Mouse (Mus musculus) macrophage (primary cell): Measurements from ENCODE around the gene E2f6. TPM values are rescaled to one million over a fixed set of nuclear protein-coding genes. Genes with fewer than 3 reads are reported as not detected.

Experiments used
- H3K27ac ChIP-seq: fragments of 350-480 bp; formaldehyde crosslinking; 2 replicates; pipeline ENCODE4 v1.9.0; 2021
- H3K36me3 ChIP-seq: fragments of 350-480 bp; formaldehyde crosslinking; 2 replicates; pipeline ENCODE4 v1.9.0; 2021; ENCODE audit errors: inconsistent target
- H3K4me3 ChIP-seq: fragments of 350-480 bp; formaldehyde crosslinking; 2 replicates; pipeline ENCODE4 v1.9.0; 2021; ENCODE audit errors: inconsistent target
- H3K79me2 ChIP-seq: fragments of 350-480 bp; formaldehyde crosslinking; 2 replicates; pipeline ENCODE4 v1.9.0; 2021; ENCODE audit errors: inconsistent target
- WGBS: methylation state at CpG from one replicate; pipeline ENCODE4 v1.1.7; 2026; ENCODE audit warnings: inconsistent platforms; ENCODE audit not compliant: missing documents; 5-methylcytosine and 5-hydroxymethylcytosine counted together
- polyA plus RNA-seq: library from polyadenylated mRNA; stranded (reverse); fragments of 250-400 nt; gene quantifications from 3 replicates; pipeline ENCODE4 v1.2.4, GENCODE M21; 2018; ENCODE audit warnings: inconsistent platforms

Gene E2f6
- polyA plus RNA-seq, 1 experiment from 2014 or later = 14.9 TPM

GRCm38 (mm10) chr12:16869091-16869778, 58.5 kb downstream of the E2f6 start:
- no peak overlapping the region for H3K27ac ChIP-seq
- WGBS = 88% methylated on average over 8 of the region's 8 CpGs
- H3K4me3 ChIP-seq = no peak overlapping the region
- no peaks in the 10 kb centered on the region for H3K79me2 ChIP-seq
- no peaks in the 10 kb centered on the region for H3K36me3 ChIP-seq

DNA sequence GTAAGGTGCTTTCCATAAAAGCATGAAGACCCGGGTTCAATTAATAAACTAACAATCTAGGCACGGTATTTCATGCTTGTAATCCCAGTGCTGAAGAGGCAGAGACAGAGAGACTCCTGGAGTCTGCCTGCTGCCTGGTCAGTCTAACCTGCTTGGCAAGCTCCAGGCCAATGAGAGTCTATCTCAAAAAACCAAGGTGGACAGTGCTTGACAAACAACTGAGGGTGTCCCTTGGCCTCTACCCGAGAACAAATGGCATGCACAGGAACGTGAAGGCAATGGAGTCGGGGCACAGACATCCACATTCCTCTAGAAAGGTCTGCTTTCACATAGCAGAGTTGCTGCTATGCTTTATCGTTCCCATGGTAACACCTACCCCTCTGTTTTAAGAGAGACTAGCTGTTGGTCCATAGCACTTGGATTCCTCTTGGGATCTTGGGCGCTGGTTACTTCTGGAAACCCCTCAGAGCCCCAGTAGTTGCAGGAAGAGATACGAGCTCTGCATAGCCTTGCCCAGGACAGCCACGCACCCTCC, 59.2 kb downstream of the E2f6 start:
- WGBS = 72% methylated on average over 9 of the region's 9 CpGs
- H3K79me2 ChIP-seq = no peaks in the 10 kb centered on the region
- no peak overlapping the region for H3K27ac ChIP-seq
- no peak overlapping the region for H3K4me3 ChIP-seq
- no peaks in the 10 kb centered on the region for H3K36me3 ChIP-seq

DNA sequence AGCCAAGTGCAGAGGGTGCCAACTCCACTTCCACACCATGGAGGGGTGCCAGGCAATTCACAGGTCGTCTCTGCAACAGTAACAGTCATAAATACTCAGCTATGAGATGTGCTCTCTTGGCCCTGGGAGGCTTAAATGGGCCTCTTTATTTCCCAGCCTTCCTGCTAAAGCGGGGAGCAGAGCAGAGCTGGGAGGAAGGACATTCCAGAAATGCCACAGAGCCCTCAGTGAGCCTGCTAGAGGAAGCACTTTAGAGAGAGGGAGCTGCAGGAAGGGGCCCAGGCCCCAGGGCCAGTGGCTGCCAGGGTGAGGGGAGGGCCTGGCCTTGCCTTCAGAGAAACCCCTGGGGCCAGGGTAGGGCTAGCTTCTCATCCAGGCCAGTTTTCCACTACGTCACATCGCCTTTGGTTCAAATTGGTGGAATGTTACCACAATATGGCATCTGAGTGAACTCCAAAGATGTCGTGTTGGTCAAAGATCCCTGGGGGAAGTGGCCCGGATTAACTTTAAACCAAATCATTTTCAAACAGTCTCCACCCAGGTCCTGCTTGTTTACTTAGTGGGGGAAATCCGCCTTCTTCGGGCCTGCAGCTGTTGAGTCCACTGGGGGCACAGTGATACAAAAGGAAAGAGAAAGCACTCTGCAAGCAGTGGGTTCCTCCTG, 59.8 kb downstream of the E2f6 start:
- WGBS = 57% methylated on average over 8 of the region's 8 CpGs
- Histone ChIP-seq H3K79me2 (no peaks in the 10 kb centered on the region), H3K4me3 (no peak overlapping the region), H3K27ac (no peak overlapping the region), H3K36me3 (no peaks in the 10 kb centered on the region)

- no peak overlapping the region for H3K4me3 ChIP-seq
- 100% methylated on average over 1 of the region's 1 CpGs for WGBS
Measured at GRCm38 (mm10) chr12:16872006-16872405, 61.2 kb downstream of the E2f6 start.

DNA sequence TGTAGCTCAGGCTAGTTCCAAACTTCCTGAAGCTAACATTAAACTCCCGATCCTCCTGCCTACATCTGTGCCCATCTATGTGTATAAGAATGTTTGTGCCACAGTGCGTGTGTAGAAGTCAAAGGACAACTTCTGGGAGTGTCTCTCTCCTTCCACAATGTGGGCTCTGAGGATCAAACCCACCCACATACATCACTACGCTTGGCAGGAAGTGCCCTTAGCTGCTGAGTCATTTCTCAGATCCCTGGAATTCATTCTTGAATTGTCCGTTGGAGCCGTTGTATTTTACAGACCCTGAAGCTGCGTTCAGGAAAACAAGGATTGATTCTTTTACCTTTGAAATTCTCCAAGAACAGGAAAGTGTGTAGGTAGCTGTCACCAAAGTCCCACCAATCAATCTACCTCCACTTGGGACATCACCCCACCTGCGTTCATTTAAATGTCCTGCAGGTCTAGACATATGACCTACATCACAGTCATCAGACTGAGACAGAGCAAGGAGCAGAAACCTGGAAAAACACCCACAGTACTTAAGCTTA, 62.2 kb downstream of the E2f6 start:
- no peak overlapping the region for H3K27ac ChIP-seq
- no peaks in the 10 kb centered on the region for H3K79me2 ChIP-seq
- H3K36me3 ChIP-seq = no peaks in the 10 kb centered on the region
- no peak overlapping the region for H3K4me3 ChIP-seq
- 61% methylated on average over 7 of the region's 7 CpGs for WGBS

More at GRCm38 (mm10) chr12:16872006-16872405, 61.2 kb downstream of the E2f6 start:
- Histone ChIP-seq H3K27ac (no peak overlapping the region), H3K79me2 (no peaks in the 10 kb centered on the region), H3K36me3 (no peaks in the 10 kb centered on the region)

DNA sequence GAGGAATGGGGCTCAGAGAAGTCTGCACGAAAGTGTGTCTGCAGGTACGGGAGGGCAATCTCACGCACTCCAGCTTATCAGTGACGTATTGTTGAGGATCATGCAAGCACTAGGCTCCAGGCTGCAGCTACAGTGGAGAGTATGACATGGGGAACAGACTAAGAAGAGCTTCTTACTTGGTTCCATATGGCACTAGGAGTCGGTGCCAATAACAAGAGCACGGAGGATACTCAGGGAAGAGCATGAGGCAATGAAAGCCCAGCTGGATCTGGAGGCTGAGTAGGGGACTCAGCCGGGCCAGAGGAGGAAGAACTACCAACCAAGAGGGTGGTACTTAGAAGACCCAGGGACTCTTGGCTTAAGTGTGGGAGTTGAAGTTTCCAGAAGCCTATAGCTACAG, 62.8 kb downstream of the E2f6 start:
- no peaks in the 10 kb centered on the region for H3K36me3 ChIP-seq
- no peak overlapping the region for H3K27ac ChIP-seq
- no peaks in the 10 kb centered on the region for H3K79me2 ChIP-seq
- no peak overlapping the region for H3K4me3 ChIP-seq
- WGBS = 93% methylated on average over 7 of the region's 7 CpGs

- no peaks in the 10 kb centered on the region for H3K36me3 ChIP-seq
- no peak overlapping the region for H3K27ac ChIP-seq
- WGBS = 86% methylated on average over 2 of the region's 2 CpGs
- no peaks in the 10 kb centered on the region for H3K79me2 ChIP-seq
- no peak overlapping the region for H3K4me3 ChIP-seq
Measured at GRCm38 (mm10) chr12:16874086-16874485, 63.3 kb downstream of the E2f6 start.

DNA sequence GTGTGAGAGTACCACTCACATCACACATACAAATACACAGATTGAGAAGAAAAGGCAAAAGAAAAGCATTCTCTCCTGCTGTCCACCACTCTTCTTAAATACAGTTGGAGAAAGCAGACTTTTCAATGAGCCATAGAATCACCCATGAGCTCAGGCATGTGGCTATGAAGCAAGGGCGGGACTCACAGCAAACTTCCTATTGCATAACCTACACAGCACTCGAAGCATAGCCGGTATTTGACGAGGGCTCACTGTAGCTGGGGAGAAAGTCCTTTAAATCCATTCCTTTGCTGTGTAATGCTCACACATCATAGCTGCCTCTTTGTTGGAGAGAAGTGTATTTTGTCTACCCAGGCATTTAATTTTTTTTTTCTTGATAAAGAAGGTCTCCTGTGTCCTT, 64.5 kb downstream of the E2f6 start:
- Histone ChIP-seq H3K79me2 (no peaks in the 10 kb centered on the region), H3K27ac (peak overlapping the region; percentile 89), H3K4me3 (no peak overlapping the region), H3K36me3 (no peaks in the 10 kb centered on the region)
- 0% methylated on average over 4 of the region's 4 CpGs for WGBS

GRCm38 (mm10) chr12:16875678-16876077, 64.9 kb downstream of the E2f6 start:
- H3K79me2 ChIP-seq = no peaks in the 10 kb centered on the region
- WGBS = 5% methylated on average over 7 of the region's 7 CpGs
- peak overlapping the region; percentile 89 for H3K27ac ChIP-seq
- H3K36me3 ChIP-seq = no peaks in the 10 kb centered on the region
- no peak overlapping the region for H3K4me3 ChIP-seq

GRCm38 (mm10) chr12:16876667-16877066, 65.9 kb downstream of the E2f6 start:
- no peaks in the 10 kb centered on the region for H3K79me2 ChIP-seq
- WGBS = 66% methylated on average over 2 of the region's 3 CpGs
- no peak overlapping the region for H3K4me3 ChIP-seq
- H3K36me3 ChIP-seq = no peaks in the 10 kb centered on the region
- peak overlapping the region; percentile 89 for H3K27ac ChIP-seq

GRCm38 (mm10) chr12:16877141-16877540, 66.4 kb downstream of the E2f6 start:
- Histone ChIP-seq H3K4me3 (no peak overlapping the region), H3K36me3 (no peaks in the 10 kb centered on the region), H3K79me2 (no peaks in the 10 kb centered on the region), H3K27ac (peak overlapping the region; percentile 89)
- WGBS = 56% methylated on average over 5 of the region's 5 CpGs

- Histone ChIP-seq H3K27ac (peak overlapping the region; percentile 89), H3K4me3 (no peak overlapping the region), H3K79me2 (no peaks in the 10 kb centered on the region), H3K36me3 (no peaks in the 10 kb centered on the region)
- 15% methylated on average over 1 of the region's 1 CpGs for WGBS
Measured at GRCm38 (mm10) chr12:16877679-16878078, 66.9 kb downstream of the E2f6 start.

DNA sequence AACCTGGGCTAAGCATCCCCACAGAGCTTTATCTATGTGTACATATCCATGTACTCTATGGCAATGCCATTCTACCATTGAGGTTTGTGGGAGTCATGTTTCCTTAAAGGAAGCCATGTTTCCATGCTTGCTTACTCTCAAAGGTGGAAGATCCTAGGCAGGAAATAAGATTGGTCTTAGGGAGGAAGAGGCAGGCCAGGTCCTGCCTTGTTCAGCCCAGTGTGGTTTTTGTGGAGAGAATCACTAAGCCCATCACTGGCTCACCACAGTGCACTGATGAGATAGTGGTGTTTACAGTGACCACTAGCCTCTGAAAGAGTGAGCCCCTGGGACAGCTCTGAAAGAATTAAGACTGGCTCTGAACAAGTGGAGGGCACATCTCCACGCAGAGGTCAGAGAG, 68.6 kb downstream of the E2f6 start:
- H3K79me2 ChIP-seq = no peaks in the 10 kb centered on the region
- no peak overlapping the region for H3K4me3 ChIP-seq
- no peaks in the 10 kb centered on the region for H3K36me3 ChIP-seq
- 90% methylated on average over 1 of the region's 1 CpGs for WGBS
- H3K27ac ChIP-seq = no peak overlapping the region

DNA sequence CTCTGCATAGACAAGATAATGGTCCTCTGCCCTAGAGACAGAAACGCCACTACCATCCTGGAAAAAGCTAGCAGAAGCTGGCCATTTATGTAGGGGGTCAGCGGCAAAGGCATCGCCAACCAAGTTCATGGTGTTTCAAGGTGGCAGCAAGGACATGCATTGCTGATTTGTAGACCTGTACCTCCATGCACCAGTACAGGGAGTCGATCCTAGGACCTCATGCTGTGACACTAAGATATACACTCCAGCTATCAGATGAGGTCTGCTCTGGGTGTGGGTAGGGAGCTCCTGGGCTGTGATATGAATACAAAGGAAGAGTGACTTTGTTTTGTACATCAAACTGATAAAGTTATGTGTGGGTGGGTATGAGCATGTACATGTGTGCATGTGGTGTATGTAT, 69.3 kb downstream of the E2f6 start:
- WGBS = 97% methylated on average over 4 of the region's 4 CpGs
- Histone ChIP-seq H3K79me2 (no peaks in the 10 kb centered on the region), H3K4me3 (no peak overlapping the region), H3K36me3 (no peaks in the 10 kb centered on the region), H3K27ac (no peak overlapping the region)

DNA sequence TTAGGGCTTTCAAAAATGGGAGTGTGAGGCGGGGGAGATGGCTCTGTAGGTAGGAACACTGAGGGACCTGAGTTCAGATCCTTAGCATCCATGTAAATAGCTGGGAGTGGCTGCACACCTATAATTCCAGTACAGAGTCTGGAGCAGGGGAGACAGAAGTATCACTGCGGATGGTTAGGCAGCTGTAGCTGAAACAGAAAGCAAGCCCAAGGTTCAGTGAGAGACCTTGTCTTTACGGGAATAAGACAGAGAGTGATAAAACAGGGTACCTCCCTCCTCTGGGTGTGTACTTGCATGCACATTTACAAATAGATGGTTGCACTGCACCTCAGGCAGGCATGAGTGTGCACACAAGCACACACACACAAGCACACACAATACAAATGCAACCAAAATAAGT, 71.7 kb downstream of the E2f6 start:
- Histone ChIP-seq H3K36me3 (no peaks in the 10 kb centered on the region), H3K4me3 (no peak overlapping the region), H3K27ac (no peak overlapping the region), H3K79me2 (no peaks in the 10 kb centered on the region)
- WGBS = 100% methylated on average over 1 of the region's 3 CpGs
